Mouse (Mus musculus) cerebellum, postnatal 14 days (tissue): ENCODE measurements around the gene Sept9.
"Not testable (repeated sequence)": the region's sequence is repeated elsewhere in the genome, so short reads cannot be mapped to it uniquely, and the experiment has no call there.

Source experiments
- DNase-seq, 2 experiments: peaks; one replicate each; pipeline ENCODE4 v3.0.0; 2021; ENCODE audit warnings: mixed read lengths in 2 of 2

Sept9 gene

GRCm38 (mm10) chr11:117314520-117314919, 115.1 kb downstream of the Sept9 start:
- no peak for DNase-seq

DNA sequence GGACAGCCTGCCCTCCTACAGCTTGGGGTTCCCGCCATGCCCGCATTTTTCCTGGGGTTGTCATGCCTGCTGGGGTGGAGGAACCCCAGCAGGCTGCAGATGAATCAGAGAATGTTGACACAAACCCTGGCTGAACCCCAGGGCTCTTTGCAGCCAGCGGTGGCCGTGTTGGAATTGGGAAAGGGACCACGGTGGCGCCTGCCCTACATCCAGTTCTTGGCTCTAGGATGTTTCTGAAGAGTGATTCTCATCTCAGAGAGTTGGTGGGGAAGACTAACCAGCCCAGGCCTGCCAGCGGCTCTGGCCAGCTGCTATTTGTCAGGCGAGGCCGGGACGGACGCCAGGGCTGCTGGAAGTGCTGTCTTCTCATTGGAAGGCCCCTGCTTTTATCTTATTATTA, 115.8 kb downstream of the Sept9 start:
- DNase-seq: peak in 1 of 2 experiments; percentile 61

GRCm38 (mm10) chr11:117316441-117317331, 117.2 kb downstream of the Sept9 start:
- DNase-seq: peak; percentile 62 to 65

DNA sequence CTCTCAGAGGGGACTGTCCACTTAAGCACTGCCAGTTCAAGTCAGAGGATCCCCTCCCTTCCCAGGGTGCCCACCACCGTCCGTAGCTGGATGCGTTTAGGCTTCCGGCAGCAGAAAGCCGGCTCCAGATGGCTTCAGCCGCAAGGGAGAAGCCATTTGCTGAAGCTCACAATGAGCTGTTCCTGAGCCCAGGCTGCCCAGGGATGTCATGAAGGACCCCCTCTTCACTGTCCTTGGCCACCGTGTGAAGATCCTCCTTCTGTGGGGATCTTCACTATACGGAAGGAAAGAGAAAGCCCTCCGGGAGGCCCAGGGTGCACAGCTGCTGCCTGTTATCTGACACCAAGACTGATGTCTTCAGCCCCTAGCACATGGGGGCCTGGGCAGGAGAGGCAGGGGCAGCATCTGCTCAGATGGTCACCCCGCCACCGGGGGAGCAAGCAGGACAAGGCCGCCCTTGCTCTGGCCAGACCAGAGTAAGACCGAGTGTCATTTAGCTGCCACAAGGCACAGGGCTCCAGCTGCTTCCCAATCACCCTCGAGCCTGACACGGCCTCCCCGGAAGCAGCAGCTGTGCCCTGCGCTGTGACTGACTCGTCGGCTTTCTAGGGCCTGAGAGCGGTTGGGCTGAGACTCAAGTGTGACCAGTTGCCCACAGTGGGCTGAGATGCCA, 118.1 kb downstream of the Sept9 start:
- DNase-seq: peak; percentile 45 to 65

DNA sequence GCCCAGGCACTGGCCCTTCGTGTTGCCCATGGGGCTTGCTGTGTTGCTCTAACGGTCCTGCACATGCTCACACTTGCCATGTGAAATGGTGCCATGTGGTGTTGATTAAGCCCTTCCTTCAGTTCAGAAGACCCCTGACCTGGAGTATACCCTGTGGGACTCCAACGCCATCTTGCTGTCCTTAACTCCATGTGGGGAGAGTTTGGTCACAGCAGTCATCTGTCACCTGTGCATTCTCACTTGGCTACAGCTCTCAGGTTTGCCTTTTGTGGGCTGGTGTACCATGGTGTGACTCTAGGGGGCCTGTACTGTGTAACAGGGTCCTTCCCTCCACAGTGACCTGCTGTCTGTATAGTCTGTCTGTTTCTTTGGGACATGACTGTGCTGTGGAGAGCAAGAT, 118.7 kb downstream of the Sept9 start:
- DNase-seq: no peak

DNA sequence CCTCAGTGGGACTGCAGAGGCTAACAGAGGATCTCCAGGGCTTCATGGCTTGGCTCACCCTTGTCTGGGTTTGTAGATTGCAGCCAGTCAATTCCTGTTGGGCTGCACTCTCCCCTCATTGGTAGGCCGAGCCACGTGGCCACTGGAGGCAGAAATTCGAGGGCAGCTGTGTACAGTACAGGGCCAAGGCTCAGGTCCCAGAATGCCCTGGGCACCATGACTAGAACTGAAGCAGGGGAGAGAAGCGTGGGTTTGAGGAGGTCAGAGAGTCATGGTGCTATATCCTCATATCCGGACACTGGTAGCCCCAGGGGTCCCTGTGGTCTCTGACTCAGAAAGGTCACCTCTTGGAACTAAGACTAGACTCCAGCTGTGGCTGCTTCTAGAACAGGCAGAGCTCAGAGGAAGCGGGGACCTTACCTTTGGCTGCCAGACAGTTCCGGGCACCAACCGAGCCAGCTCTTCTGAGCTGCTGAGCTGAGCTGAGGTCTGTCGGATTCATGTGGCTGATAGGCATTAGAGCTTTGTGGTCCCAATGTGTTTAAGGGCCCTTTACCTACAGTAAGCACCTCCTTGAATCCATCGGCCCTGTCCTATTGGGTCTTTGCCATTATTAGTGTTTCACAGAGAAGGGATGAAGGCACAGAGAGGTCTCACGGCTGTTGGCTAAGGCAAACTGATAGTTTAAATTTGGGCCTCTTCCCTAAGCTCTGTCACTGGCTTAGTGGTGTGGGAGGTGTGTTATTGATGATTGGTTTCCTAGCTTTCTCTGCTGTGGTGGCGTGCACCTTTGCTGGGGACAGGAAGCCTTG, 119.5 kb downstream of the Sept9 start:
- DNase-seq: peak in 1 of 2 experiments; percentile 20

DNA sequence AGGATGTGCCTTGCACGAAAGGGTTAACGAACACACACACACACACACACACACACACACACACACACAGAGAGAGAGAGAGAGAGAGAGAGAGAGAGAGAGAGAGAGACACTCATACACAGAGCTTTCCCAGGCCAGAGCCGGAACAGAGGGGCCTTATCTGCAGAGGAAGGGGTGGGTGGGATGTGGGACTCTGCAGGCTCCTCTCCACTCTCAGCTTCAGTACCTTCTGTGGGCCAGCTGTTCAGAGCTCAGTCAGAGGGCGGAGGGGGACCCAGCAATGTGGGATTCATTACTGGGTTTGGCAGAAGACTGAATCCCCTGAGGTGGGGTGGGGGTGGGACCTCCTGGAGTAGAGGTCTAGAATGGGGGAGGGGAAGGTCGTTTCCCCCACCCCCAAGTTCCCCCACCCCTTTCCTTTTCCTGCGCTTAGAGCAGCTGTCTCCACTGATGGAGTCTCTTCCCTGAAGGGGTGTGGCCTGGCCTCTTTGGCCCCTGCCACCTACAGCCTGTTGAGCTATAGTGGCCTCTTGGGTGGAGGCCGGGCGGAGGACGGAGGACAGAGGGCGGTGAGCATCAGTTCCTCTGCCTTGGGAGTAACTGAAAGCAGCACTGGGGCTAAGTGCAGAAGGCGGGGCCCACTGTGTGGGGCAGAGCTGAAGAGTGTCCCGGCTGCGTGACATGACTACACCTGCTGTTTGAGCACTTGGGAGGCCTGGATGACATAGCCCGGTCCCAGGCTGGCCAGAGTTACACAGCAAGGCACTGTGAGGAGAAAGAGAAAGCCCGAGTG, 120.3 kb downstream of the Sept9 start:
- DNase-seq: no peak

DNA sequence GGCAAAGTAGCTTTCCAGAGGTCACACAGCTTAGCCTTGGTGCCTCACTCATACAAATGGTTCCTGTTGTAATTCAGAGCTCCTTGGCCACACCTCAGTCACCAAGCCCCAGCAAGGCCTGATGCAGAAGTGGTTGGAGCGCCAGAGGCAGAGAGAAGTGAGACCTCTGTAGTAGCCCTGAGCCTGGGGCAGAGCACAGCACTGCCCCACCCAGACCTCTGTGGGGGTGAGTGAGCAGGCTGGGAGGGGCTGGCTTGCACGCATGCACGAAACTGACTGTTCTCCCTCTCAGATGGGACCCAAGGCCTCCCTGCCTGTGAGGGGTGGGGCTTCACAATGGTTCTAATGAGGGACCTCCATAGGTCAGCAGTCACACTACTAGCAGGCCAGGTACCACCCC, 121.0 kb downstream of the Sept9 start:
- DNase-seq: no peak

DNA sequence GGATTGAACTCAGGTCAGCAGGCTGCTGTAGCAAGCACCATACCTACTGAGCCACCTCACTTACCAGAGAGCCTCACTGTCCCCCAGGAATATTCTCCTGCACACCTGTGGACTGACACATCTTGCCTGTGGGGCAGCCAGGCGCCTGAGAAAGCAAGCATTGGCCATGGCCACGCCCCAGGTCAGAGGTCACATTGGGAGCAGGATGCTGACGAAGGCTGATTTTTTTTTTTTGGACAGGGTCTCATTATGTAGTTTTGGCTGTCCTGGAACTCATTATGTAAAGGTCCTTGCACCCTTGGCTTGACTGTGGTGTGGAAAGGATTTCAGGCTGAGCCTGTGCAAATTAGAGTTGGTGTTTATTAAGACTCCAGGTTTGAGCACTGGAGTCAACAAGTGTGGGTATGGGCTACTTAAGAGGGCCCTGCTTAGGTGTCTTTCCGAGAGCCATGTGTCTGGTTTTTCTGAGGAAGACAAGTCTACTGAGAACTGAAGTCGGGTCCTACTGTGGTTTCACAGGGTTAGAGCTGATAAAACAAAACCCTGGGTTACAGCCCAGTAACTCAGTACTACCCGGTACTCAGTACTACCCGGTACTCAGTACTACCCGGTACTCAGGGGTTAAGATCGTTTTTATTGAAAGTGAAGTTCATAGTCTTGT, 122.0 kb downstream of the Sept9 start:
- DNase-seq: no peak

GRCm38 (mm10) chr11:117322311-117322710, 122.8 kb downstream of the Sept9 start:
- DNase-seq: no peak

- no peak for DNase-seq
Observed at GRCm38 (mm10) chr11:117322730-117323579, 123.5 kb downstream of the Sept9 start.

DNA sequence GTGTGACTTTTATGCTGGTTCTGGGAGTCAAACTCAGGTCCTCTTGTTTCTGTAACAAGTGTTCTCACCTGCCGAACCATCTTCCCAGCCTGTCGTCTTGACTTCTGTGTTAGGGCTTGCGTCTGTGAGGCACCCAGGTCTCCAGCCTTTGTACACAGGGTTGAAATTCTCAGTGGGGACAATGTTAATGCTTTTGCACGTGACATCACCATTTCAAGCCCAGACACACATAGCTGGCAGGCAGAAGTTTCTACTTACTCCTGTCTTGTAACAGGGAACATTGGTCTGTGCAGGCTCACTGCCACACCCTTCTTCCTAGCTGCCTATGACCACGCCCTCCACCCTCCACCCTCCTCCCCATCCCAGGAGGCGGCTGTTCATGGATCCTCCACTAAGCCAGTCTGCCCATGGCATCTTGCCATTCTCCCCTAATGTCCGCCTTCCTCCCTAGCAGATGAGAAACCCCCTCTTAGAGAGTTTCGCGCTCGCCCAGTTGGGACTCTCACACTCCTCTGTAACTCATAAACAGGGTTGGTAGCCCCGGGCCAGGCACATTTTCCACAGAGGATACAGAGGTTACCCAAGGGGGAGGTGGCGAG, 124.6 kb downstream of the Sept9 start:
- no peak for DNase-seq

DNA sequence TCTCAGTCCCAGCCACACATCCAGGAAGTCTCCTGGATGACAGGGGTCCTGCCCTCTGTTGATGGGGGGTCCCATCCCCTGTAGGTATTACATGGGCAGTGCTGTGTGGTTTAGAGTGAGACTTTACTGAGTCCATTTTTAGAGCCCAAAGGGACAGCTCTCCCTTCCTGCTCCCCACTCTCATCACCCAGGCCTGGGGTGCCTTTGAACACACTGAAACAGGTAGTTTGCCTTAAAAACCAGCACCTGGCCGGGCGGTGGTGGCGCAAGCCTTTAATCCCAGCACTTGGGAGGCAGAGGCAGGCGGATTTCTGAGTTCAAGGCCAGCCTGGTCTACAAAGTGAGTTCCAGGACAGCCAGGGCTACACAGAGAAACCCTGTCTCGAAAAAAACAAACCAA, 125.3 kb downstream of the Sept9 start:
- not testable (repeated sequence) for DNase-seq

GRCm38 (mm10) chr11:117325131-117325467, 125.6 kb downstream of the Sept9 start:
- no peak for DNase-seq

GRCm38 (mm10) chr11:117325468-117326139, 126.1 kb downstream of the Sept9 start:
- DNase-seq: no peak

DNA sequence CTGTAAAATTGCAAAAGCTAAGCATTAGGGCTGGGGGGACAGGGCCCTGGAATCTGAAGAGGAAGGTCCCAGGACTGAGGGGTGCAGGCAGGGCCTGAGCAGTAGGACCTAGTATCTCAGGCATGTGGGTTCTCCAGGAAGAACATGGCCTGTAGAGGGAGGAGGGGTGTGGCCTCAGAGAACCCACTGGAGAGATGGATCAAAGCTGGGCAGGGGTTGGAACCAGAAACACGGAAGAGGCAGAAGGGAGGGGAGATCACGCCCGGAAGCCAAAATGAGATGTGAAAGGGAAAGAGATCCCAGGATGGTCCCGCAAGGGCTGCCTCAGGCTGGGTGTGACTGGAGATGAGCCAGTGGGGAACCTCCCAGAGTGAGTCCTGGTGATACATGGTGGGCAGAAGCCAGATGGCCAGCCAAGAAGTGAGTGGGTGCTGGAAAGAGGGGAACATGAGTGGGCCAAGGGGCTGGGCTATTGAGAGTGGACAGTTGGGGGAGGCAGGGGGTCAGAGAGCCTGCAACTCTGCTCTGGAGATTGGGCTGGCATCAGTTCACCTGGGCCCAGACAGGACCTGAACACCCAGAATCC, 126.8 kb downstream of the Sept9 start:
- DNase-seq: no peak

DNA sequence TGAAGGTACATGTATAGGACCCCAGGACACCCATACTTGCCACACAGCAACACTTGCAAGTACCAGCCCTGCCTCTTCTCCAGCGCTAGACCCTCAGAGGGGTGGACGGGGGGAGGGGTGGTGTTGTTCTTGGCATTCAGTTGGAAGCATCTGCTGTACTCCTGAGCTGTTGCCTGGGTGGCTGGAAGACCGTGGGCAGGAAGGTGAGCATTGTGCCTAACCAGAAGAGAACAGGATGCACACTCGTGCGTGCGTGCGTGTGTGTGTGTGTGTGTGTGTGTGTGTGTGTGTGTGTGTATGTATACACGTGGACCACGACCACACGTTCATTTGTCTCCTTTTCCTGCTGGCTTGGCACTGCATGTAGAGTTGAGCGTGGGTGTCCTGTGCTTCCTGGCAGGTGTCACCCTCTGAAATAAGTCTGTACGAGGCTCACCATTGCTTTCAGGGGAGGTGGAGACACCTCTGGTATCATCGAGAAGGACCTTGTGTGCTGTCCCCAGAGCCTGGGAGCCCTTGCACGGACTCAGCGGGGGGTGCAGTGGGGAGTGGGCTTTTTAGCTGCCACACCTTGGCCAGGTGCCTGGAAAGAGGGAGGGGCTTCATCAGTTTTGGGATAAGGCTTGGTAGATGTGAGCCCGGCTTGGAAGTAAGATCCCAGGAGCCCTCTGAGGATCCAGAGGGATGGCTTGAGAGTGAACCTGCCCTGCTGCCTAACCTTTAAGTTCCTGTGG, 127.6 kb downstream of the Sept9 start:
- peak; percentile 58 to 78 for DNase-seq

GRCm38 (mm10) chr11:117327633-117328032, 128.2 kb downstream of the Sept9 start:
- no peak for DNase-seq
